Mouse (Mus musculus) liver, adult 2 months (tissue): Measurements from ENCODE around the gene A630095N17Rik.

Experiments
- CTCF ChIP-seq: fragments of 200-500 bp; IDR thresholded peaks from 2 replicates; pipeline ENCODE4 v1.5.1; 2011; ENCODE audit warnings: low read depth, low read length, control low read depth
- POLR2A ChIP-seq: fragments of 200-500 bp; IDR thresholded peaks from 2 replicates; pipeline ENCODE4 v1.6.1; 2011; ENCODE audit warnings: low read length, control low read depth; ENCODE audit not compliant: insufficient read depth; ENCODE audit errors: extremely low read depth

DNA sequence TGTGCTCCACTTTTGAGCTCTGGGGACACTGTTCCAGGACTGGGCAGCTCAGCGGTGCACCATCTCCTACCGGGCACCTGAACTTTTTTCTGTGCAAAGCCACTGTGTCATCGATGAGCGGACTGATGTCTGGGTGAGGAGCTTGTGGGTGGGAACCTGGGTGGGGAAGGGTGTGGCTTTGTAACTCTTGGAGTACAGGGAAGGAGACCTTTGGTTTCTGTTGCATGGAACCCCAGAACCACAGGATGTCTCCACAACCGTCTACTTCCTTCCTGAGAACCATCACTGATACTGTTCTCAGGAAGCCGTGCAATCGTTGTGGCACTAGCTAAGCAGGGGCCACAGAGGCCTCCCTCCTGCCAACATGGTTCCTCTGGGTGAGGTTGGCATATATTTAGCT, 18.8 kb downstream of the A630095N17Rik start:
- TF ChIP-seq CTCF (no peak), POLR2A (no peak)
